Mouse (Mus musculus) spleen, embryonic (tissue): ENCODE results near the gene Capn3.

Experiments
- CTCF ChIA-PET: fragments of 350-600 bp; sonication (Branson Sonifier 250); formaldehyde crosslinking; loops from one replicate; lab custom pipeline; 2022; lab: Charles Lee

Gene Capn3

DNA sequence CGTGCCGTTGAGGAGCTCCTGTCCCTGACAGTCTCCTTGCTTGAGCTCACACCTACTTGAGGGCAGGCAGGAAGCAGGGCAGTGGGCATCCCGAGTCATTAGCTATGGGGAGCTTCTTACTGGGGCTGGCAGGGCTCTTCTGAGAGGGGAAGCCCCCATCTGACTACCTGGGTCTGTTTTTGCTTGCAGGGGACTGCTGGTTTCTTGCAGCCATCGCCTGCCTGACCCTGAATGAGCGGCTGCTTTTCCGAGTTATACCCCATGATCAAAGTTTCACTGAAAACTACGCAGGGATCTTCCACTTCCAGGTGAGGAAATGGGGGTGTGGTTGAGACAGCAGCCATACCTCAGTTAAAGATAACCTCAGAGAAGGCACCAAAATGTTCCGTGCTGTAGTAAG lies 26.1 kb downstream of the Capn3 start:
- CTCF ChIA-PET: no interaction called here

GRCm38 (mm10) chr2:120482506-120483389 lies 26.9 kb downstream of the Capn3 start:
- CTCF ChIA-PET: no interaction called here

GRCm38 (mm10) chr2:120484241-120484640 lies 28.4 kb downstream of the Capn3 start:
- CTCF ChIA-PET: no interaction called here

GRCm38 (mm10) chr2:120493254-120493653 lies 37.4 kb downstream of the Capn3 start:
- CTCF ChIA-PET: no interaction called here

- CTCF ChIA-PET: no interaction called here
These were observed 40.7 kb downstream of the Capn3 start for GRCm38 (mm10) chr2:120496511-120496910.

GRCm38 (mm10) chr2:120499971-120500471 lies 44.2 kb downstream of the Capn3 start:
- CTCF ChIA-PET: no interaction called here

DNA sequence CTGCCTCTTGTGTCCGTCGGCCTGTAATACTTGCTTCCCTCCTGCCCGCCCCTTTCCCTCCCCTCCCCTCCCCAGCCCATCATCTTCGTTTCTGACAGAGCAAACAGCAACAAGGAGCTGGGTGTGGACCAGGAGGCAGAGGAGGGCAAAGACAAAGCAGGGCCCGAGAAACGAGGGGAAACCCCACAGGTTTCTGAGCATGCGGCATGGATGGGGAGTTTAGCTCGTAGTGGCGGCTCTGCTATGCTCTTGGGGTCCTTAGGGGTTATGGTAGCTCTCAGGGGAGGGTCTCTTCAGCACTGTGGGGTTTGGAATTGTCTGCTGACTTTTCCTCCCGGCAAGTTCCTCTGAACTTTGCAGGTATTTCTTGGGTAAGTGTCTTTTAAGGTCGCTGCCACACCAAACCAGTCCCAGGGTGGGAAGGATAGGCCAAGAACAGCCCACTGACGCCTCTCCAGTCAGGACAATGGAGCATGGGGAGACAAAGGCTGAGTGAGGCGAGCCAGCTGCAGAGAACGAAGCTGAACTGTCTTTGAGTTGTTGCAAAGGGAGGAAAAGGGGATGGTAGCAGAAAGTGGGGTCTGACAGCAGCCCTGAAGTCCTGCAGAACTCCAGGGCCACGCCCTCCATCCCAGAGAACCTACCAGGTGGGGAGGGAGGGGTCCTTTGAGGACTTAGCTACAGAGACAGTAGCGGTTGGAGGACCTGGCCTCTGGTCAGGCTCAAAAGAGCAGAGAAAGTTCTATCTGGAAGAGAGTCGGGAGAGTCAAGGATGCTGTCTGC lies 45.5 kb downstream of the Capn3 start:
- CTCF ChIA-PET: no interaction called here

DNA sequence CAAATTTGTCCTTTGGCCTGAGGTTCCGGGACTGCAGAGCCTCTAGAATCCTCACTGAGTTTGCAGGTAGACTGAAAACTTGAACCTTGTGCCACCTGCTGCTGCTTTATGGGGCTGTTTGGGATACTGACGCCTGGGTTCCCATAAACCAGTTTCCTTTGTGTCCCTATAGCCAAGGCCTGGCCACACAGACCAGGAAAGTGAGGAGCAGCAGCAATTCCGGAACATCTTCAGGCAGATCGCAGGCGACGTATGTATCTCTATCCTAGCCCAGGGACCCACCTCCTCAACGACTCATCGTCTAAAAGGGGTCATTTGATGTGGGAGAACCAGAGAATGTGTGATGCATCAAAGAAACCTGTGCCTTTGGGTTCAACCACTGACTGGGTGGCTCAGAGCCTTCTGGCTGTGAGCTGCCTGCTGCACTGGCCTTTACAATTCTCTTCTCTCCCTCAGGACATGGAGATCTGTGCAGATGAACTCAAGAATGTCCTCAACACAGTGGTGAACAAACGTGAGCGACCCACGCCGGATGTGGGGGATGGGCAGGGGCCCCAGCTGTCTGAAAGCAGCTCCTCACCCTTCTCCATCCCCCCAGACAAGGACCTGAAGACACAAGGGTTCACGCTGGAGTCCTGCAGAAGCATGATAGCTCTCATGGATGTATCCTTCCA lies 46.2 kb downstream of the Capn3 start:
- CTCF ChIA-PET: no interaction called here

DNA sequence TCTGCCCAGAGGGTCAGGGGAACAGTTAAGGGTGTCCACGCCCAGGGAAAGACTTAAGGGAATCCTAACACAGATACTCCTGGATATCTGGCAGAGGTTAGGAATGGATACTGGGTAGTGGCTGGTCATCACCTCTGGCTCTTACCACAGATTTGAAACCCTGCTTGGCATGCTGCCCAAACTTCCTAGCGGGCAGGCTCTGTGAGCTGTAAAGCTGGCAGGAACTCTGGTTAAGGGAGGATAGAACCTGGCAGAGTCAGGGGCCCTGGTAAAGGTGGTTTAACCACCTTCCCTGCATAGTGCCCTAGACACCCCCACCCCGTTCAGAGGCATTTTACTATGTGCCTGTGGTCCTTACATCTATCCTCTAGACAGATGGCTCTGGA lies 46.8 kb downstream of the Capn3 start:
- CTCF ChIA-PET: interaction anchor here (0.5 kb wide), 1 partner anchor 35 kb away, joined by 3 read pairs; no protein-coding TSS in a partner anchor

DNA sequence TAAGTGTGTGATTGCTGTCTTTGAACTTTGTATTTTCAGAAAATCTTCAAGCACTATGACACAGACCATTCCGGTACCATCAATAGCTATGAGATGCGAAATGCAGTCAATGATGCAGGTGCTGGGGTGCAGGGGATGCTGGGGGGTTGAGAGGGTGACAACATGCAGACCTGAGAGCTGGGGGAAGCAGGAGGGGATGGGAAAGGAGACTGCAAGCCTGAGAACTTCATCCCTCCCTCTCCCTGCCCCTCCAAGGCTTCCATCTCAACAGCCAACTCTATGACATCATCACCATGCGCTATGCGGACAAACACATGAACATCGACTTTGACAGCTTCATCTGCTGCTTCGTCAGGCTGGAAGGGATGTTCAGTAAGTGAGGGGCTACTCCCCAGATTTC lies 47.3 kb downstream of the Capn3 start:
- CTCF ChIA-PET: interaction anchor here (0.5 kb wide), 1 partner anchor 35 kb away, joined by 3 read pairs; no protein-coding TSS in a partner anchor

GRCm38 (mm10) chr2:120503992-120504391 lies 48.2 kb downstream of the Capn3 start:
- CTCF ChIA-PET: interaction anchor here (0.6 kb wide), 1 partner anchor 811 kb away, joined by 3 read pairs; no protein-coding TSS in a partner anchor

DNA sequence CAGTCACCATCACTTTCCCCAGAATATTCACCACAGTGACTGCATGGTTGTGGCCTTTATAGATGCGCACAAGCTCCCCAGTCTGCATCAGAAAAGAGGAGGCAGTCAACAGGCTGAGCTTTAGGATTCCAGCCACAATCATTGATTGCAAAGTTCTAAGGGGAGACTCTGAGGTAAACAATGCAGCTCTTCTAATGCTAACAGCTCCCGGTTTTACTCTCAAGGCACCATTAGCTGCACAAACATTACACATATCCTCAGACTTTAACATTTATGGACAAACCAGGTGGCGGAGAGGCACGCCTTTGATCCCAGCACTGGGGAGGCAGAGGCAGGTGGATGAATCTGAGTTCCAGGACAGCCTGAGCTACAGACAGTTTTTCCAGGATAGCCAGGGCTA lies 58.4 kb downstream of the Capn3 start:
- CTCF ChIA-PET: no interaction called here

DNA sequence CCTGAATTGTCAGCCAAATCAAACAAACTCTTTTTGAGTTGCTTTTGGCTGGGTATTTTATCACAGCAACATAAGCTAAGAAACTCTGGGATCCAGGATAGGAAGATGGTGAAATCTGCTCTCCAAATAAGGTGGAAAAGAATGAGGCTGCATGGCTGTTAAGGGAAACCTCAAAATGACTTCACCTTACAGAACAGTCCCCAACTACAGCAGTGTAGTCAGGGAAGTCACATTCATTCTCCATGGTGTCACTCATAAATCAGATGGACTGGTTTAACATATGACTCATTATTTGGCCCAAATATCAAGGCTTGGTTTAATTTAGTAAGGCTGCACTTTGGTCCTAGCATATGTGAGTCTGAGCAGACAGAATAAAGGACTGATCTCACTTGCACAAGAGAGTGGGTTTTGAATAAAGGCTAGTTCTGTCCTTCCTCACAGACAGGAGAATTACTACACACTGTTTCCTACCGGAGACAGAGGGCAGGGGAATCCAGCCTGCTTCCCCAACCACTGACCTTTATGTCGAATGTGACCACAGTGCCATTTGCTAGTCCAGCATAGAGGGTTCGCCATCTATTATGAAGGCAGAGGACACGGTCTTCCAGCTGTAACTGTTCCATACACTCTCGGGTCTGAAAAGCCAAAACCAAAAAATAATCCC lies 62.9 kb downstream of the Capn3 start:
- CTCF ChIA-PET: no interaction called here

GRCm38 (mm10) chr2:120526771-120527170 lies 71.0 kb downstream of the Capn3 start:
- CTCF ChIA-PET: interaction anchor here (0.7 kb wide), 1 partner anchor 41 kb away, joined by 7 read pairs; no protein-coding TSS in a partner anchor

DNA sequence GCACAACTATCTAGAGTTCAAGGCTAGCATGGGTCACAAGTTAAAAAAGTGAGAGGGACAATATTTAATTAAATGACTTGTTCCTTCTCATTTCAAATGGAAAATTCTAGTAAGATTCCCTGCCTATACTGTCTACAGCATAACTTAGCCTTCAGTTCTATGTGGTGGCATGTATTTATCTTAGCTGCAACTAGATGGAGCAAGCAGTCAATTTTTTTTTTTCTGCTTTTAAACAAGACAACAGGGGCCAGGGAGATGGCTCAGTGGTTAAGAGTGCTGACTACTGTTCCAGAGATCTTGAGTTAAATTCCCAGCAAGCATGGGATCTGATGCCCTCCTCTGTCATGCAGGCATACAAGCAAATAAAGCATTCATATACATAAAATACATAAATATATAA lies 73.7 kb downstream of the Capn3 start:
- CTCF ChIA-PET: no interaction called here

DNA sequence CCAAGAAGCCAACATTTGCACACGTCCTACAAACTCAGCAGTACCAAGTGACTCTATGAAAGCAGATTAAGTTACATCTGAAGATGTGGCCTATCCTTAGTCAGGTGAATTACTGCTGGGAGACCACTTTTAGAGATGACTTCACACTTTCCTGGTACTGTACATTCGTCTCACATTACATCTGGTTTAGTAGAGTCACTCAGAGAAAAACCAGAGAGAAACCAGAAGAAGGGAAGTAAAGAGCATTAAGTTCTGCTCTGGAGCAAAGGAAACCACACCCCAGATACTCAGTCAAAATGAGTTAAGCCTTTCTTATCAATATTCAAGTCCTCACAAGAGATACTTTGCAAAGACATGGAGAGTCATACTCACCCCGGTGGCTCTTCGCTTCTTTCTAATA lies 75.4 kb downstream of the Capn3 start:
- CTCF ChIA-PET: no interaction called here

GRCm38 (mm10) chr2:120539333-120539732 lies 83.5 kb downstream of the Capn3 start:
- CTCF ChIA-PET: interaction anchor here (0.6 kb wide), 1 partner anchor 16 kb away, joined by 3 read pairs; no protein-coding TSS in a partner anchor

GRCm38 (mm10) chr2:120539778-120540208 lies 84.0 kb downstream of the Capn3 start:
- CTCF ChIA-PET: interaction anchor here (0.6 kb wide), 1 partner anchor 15 kb away, joined by 3 read pairs; no protein-coding TSS in a partner anchor

DNA sequence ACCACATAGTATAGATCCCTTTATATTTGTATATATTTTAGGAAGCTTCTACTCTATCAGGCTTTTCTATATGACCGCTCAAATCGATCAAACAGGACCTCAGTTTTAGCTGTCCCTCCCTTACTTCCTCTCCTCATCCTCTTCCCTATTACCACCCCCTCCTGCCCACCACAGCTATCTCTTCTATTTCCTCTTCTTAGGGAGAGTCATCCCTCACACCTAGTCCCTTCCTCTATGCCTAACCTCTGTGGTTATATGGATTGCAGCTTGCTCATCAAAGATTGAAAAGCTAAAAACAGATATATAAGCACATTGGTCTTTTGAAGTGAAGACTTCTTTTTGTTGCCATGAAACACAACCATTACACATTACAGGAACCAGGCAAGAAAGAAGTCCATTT lies 88.9 kb downstream of the Capn3 start:
- CTCF ChIA-PET: no interaction called here
